Mouse (Mus musculus): ENCODE data around the gene Tmbim4. TPM values are rescaled to one million over a fixed set of nuclear protein-coding genes. Genes with fewer than 3 reads are reported as not detected.
"Not testable (repeated sequence)": the region's sequence is repeated elsewhere in the genome, so short reads cannot be mapped to it uniquely, and the experiment has no call there.

Tmbim4 gene
- polyA plus RNA-seq, 1 experiment from 2014 or later, result 107 TPM

GRCm38 (mm10) chr10:120202467-120203250 is 1.3 kb downstream of the Tmbim4 start:
- H3K9ac ChIP-seq, result no peak overlapping the region

GRCm38 (mm10) chr10:120204591-120205210 is 3.3 kb downstream of the Tmbim4 start:
- Histone ChIP-seq H3K9me3 (no peaks in the 10 kb centered on the region), H3K27ac (no peak overlapping the region), H3K9ac (no peak overlapping the region), H3K4me1 (replicated peaks) (peaks cover 19% of the 10 kb centered on the region), H3K36me3 (no peaks in the 10 kb centered on the region), H3K27me3 (peaks cover 30% of the 10 kb centered on the region), H3K4me2 (no peak overlapping the region), H3K4me3 (no peak overlapping the region)
- ATAC-seq (ENCODE audit: low FRiP score), result no peak
- WGBS, result 87% methylated on average over 13 of the region's 13 CpGs

More at GRCm38 (mm10) chr10:120202467-120203250, 1.3 kb downstream of the Tmbim4 start:
- H3K27me3 ChIP-seq, result peaks cover 30% of the 10 kb centered on the region
- no peaks in the 10 kb centered on the region for H3K36me3 ChIP-seq
- 76% methylated on average over 16 of the region's 16 CpGs for WGBS
- H3K4me2 ChIP-seq, result no peak overlapping the region
- peaks cover 13% of the 10 kb centered on the region for H3K4me1 ChIP-seq (replicated peaks)
- no peak for ATAC-seq (ENCODE audit: low FRiP score)
- no peak overlapping the region for H3K27ac ChIP-seq
- no peaks in the 10 kb centered on the region for H3K9me3 ChIP-seq
- no peak overlapping the region for H3K4me3 ChIP-seq

GRCm38 (mm10) chr10:120208015-120208414 is 6.6 kb downstream of the Tmbim4 start:
- H3K4me3 ChIP-seq, result no peak overlapping the region
- ATAC-seq (ENCODE audit: low FRiP score), result no peak
- no peaks in the 10 kb centered on the region; the same call in 1 of the 2 replicates for H3K9me3 ChIP-seq
- H3K27ac ChIP-seq, result no peak overlapping the region
- H3K9ac ChIP-seq, result no peak overlapping the region
- peaks cover 8% of the 10 kb centered on the region; the same call in 1 of the 2 replicates for H3K27me3 ChIP-seq
- H3K36me3 ChIP-seq, result peaks cover 10% of the 10 kb centered on the region; the same call in 1 of the 2 replicates
- H3K4me2 ChIP-seq, result no peak overlapping the region
- peaks cover 11% of the 10 kb centered on the region for H3K4me1 ChIP-seq (replicated peaks)
- 86% methylated on average over 8 of the region's 8 CpGs for WGBS

- Histone ChIP-seq H3K4me2 (peak overlapping the region; percentile 71), H3K36me3 (peaks cover 10% of the 10 kb centered on the region; the same call in 1 of the 2 replicates), H3K27me3 (0 out of 2 replicates have a peak, but pooled peaks cover 7% of the 10 kb centered on the region), H3K4me3 (peak overlapping the region; percentile 91), H3K9me3 (no peaks in the 10 kb centered on the region; the same call in 1 of the 2 replicates), H3K27ac (peak overlapping the region; percentile 35; the same call in 1 of the 2 replicates), H3K4me1 (replicated peaks) (peaks cover 11% of the 10 kb centered on the region), H3K9ac (peak overlapping the region; percentile 87)
- 4% methylated on average over 53 of the region's 53 CpGs for WGBS
- peak; percentile 91 for ATAC-seq (ENCODE audit: low FRiP score)
Measured at GRCm38 (mm10) chr10:120208575-120209538, 7.5 kb downstream of the Tmbim4 start.

GRCm38 (mm10) chr10:120209539-120209925 is 8.1 kb downstream of the Tmbim4 start:
- peak overlapping the region; percentile 87 for H3K9ac ChIP-seq
- peaks cover 10% of the 10 kb centered on the region; the same call in 1 of the 2 replicates for H3K36me3 ChIP-seq
- H3K4me3 ChIP-seq, result peak overlapping the region; percentile 91
- H3K4me2 ChIP-seq, result peak overlapping the region; percentile 71
- peaks cover 11% of the 10 kb centered on the region for H3K4me1 ChIP-seq (replicated peaks)
- 0 out of 2 replicates have a peak, but pooled peaks cover 7% of the 10 kb centered on the region for H3K27me3 ChIP-seq
- no peak for ATAC-seq (ENCODE audit: low FRiP score)
- WGBS, result 78% methylated on average over 6 of the region's 6 CpGs
- no peaks in the 10 kb centered on the region; the same call in 1 of the 2 replicates for H3K9me3 ChIP-seq
- no peak overlapping the region for H3K27ac ChIP-seq

- Histone ChIP-seq H3K4me3 (no peak overlapping the region), H3K9ac (no peak overlapping the region), H3K4me2 (no peak overlapping the region), H3K9me3 (no peaks in the 10 kb centered on the region; the same call in 1 of the 2 replicates), H3K36me3 (peaks cover 10% of the 10 kb centered on the region; the same call in 1 of the 2 replicates), H3K27ac (no peak overlapping the region), H3K27me3 (0 out of 2 replicates have a peak, but pooled peaks cover 7% of the 10 kb centered on the region), H3K4me1 (replicated peaks) (peaks cover 11% of the 10 kb centered on the region)
- no peak for ATAC-seq (ENCODE audit: low FRiP score)
- WGBS, result 91% methylated on average over 3 of the region's 3 CpGs
Measured at GRCm38 (mm10) chr10:120210096-120210495, 8.7 kb downstream of the Tmbim4 start.

GRCm38 (mm10) chr10:120217099-120217498 is 15.7 kb downstream of the Tmbim4 start:
- H3K27me3 ChIP-seq; H3K4me2 ChIP-seq; H3K9me3 ChIP-seq; H3K9ac ChIP-seq; H3K4me3 ChIP-seq; ATAC-seq (ENCODE audit: low FRiP score); H3K4me1 ChIP-seq (replicated peaks); H3K27ac ChIP-seq: not testable (repeated sequence)
- 91% methylated on average over 1 of the region's 1 CpGs for WGBS
- peaks cover 36% of the 10 kb centered on the region for H3K36me3 ChIP-seq

- 95% methylated on average over 10 of the region's 10 CpGs for WGBS
- Histone ChIP-seq H3K4me3 (no peak overlapping the region), H3K36me3 (peaks cover 38% of the 10 kb centered on the region), H3K9me3 (no peaks in the 10 kb centered on the region), H3K9ac (no peak overlapping the region), H3K27me3 (no peaks in the 10 kb centered on the region), H3K4me1 (replicated peaks) (no peaks in the 10 kb centered on the region), H3K4me2 (no peak overlapping the region), H3K27ac (no peak overlapping the region)
- no peak for ATAC-seq (ENCODE audit: low FRiP score)
Measured at GRCm38 (mm10) chr10:120218996-120219395, 17.6 kb downstream of the Tmbim4 start.

DNA sequence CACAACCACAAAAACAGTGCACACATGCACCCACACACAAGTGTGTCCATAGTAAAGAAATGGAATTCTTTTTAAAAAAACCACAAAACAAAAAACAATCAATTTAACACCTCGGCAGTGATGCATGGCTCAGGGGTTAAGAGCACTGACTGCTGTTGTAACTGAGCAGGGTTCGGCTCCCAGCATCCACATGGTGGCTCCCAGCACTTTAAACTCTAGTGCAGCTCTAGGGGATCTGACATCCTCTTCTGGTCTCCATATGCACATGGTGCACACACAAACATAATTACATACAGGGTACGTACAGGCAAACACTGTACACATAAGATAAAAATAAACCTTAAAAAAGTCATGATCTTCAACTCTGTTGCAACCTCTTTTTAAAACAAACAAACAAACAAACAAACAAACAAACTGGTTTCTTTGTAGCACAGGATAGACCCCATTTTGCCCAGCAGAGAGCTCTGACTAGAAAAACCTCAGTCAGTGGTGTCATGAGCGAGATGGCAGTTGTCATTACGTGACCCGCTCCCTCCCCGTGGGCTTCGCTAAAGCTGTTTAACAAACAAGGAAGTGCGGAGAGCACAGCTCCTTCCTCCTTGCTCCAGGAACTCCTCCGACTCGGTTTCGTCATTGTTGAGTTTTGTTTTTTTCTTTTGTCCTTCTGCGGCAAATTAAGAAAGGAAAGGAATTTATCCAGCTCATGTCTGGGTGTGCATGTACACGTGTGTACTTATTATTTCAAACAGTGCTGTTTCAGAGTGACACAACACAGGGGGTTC is 18.4 kb downstream of the Tmbim4 start:
- no peak overlapping the region for H3K9ac ChIP-seq
- H3K27ac ChIP-seq, result no peak overlapping the region
- H3K36me3 ChIP-seq, result peaks cover 43% of the 10 kb centered on the region
- no peak for ATAC-seq (ENCODE audit: low FRiP score)
- H3K4me3 ChIP-seq, result no peak overlapping the region
- 84% methylated on average over 14 of the region's 14 CpGs for WGBS
- H3K4me1 ChIP-seq (replicated peaks), result no peaks in the 10 kb centered on the region
- H3K9me3 ChIP-seq, result no peaks in the 10 kb centered on the region
- H3K27me3 ChIP-seq, result no peaks in the 10 kb centered on the region
- H3K4me2 ChIP-seq, result no peak overlapping the region

DNA sequence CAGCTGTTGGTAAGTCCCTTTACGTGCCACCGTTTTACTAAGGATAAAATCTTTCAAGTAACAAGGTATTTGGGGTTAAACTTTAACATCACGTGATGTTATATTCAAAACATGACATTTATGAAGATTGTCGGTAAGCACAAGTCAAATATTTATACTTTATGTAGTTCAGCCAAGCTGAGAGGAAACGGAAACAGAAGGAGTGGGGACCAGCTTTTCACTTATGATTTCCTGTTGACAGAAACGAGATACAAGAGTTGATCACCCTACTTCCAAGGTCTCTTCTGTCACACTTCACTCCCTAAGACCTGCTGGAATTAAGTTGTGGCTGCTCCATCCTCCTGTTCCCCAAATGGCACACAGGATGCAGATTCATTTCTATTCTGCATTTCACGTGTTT is 19.4 kb downstream of the Tmbim4 start:
- no peak overlapping the region for H3K4me3 ChIP-seq
- H3K4me2 ChIP-seq, result no peak overlapping the region
- H3K27me3 ChIP-seq, result no peaks in the 10 kb centered on the region
- no peak overlapping the region for H3K27ac ChIP-seq
- ATAC-seq (ENCODE audit: low FRiP score), result no peak
- H3K9me3 ChIP-seq, result no peaks in the 10 kb centered on the region
- H3K4me1 ChIP-seq (replicated peaks), result no peaks in the 10 kb centered on the region
- WGBS, result 91% methylated on average over 7 of the region's 7 CpGs
- H3K36me3 ChIP-seq, result peaks cover 38% of the 10 kb centered on the region
- no peak overlapping the region for H3K9ac ChIP-seq

Measured in hindbrain, embryonic 13.5 days (tissue).